Mouse (Mus musculus): ENCODE data around the gene Gm49388. TPM values are rescaled to one million over a fixed set of nuclear protein-coding genes. Genes with fewer than 3 reads are reported as not detected.
A peak's percentile ranks its signal among the peaks of the same experiment; 100 is the strongest.
"Not testable (repeated sequence)": the region's sequence is repeated elsewhere in the genome, so short reads cannot be mapped to it uniquely, and the experiment has no call there.

Gm49388 gene
- polyA plus RNA-seq, 1 experiment from 2014 or later: not detected

DNA sequence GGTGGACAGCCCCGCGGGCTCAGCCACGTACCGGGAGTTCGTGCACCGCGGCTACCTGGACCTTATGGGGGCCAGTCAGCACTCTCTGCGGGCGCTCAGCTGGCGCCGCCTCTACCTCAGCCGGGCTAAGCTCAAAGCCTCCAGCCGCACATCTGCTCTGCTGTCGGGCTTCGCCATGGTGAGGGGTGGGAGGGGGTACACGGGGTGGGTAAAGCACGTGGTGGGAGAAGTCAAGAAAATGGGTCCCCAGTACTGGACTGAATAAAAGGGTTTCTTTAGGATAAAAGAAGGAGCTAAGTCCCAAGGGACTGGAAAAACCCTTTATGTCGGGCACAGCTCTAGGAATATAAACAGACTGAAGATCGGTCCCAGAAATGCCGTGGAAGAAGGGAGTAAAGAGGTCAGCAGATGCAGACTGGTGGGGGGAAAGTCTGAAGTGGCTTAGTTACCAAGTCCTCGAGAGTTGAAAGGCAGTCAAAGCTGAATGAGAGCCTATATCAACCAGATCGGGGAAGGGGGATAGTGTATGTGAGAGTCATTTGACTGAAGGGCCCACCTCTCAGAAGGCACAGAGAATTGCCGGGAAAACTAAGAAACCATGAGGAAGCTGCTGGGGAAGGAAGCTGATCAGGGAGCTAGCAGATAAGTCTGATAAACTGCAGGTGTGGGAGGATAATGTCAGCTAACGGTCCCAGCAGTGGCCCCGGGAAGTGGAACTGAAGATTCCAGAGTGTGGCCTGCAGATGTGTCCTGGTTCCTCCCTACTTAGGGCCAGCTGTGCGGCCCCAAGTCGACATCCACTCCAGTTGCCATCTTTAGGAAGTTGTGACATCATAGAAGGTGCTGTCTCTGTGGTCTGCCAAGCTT, 15.1 kb upstream of the Gm49388 start:
- Histone ChIP-seq H3K4me3 (peak overlapping the region; percentile 68), H3K4me1 (replicated peaks) (peaks cover 49% of the 10 kb centered on the region), H3K9me3 (no peaks in the 10 kb centered on the region), H3K36me3 (peaks cover 36% of the 10 kb centered on the region), H3K27ac (peak overlapping the region; percentile 91), H3K27me3 (ENCODE audit: insufficient read depth, poor library complexity, severe bottlenecking) (no peaks in the 10 kb centered on the region)
- 7% methylated on average over 27 of the region's 27 CpGs for WGBS
- DNase-seq (ENCODE audit: low spot score): peak; percentile 17

GRCm38 (mm10) chr7:127771262-127771661, 14.1 kb upstream of the Gm49388 start:
- WGBS: 72% methylated on average over 5 of the region's 5 CpGs
- peaks cover 26% of the 10 kb centered on the region for H3K36me3 ChIP-seq
- no peak for DNase-seq (ENCODE audit: low spot score)
- H3K4me1 ChIP-seq (replicated peaks): peaks cover 54% of the 10 kb centered on the region
- H3K4me3 ChIP-seq: peak overlapping the region; percentile 68; the same call in 1 of the 2 replicates
- 0 out of 2 replicates have a peak overlapping the region, but pooled peaks have one; percentile 91 for H3K27ac ChIP-seq
- H3K9me3 ChIP-seq: no peaks in the 10 kb centered on the region
- no peaks in the 10 kb centered on the region for H3K27me3 ChIP-seq (ENCODE audit: insufficient read depth, poor library complexity, severe bottlenecking)

- DNase-seq (ENCODE audit: low spot score): no peak
- no peaks in the 10 kb centered on the region for H3K27me3 ChIP-seq (ENCODE audit: insufficient read depth, poor library complexity, severe bottlenecking)
- H3K36me3 ChIP-seq: peaks cover 18% of the 10 kb centered on the region
- WGBS: 85% methylated on average over 3 of the region's 3 CpGs
- no peaks in the 10 kb centered on the region for H3K9me3 ChIP-seq
- H3K27ac ChIP-seq: no peak overlapping the region
- peaks cover 54% of the 10 kb centered on the region for H3K4me1 ChIP-seq (replicated peaks)
- no peak overlapping the region for H3K4me3 ChIP-seq
Measured at GRCm38 (mm10) chr7:127772080-127772479, 13.3 kb upstream of the Gm49388 start.

GRCm38 (mm10) chr7:127772557-127772956, 12.9 kb upstream of the Gm49388 start:
- 91% methylated on average over 1 of the region's 1 CpGs for WGBS
- peaks cover 52% of the 10 kb centered on the region for H3K4me1 ChIP-seq (replicated peaks)

DNA sequence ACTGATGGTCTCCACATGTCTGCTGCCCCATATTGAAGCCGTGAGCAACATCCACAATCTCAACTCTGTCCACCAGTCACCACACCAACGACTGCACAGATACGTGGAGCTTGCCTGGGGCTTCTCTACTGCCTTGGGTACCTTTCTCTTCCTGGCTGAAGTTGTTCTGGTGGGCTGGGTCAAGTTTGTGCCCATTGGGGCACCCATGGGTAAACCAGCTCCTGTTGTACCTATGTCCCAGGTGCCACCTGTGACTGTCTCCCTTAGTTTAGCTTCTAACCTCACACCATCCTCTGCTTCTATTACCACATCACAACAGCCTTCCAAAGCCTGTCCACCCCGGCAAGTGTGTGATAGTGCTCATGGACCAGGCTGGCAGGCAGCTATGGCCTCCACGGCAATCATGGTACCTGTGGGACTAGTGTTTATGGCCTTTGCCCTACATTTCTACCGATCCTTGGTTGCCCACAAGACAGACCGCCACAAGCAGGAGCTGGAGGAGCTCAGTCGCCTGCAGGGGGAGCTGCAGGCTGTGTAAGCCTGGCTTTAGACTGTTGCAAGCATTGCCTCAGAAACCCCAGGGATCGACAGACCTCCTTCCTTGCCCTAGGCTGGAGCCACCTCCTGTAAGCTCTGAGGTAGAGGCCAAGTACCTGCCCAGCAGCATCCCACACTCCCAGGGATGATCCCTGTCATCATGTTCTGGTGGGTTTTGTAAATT, 11.6 kb upstream of the Gm49388 start:
- Histone ChIP-seq H3K9me3 (no peaks in the 10 kb centered on the region), H3K4me1 (replicated peaks) (peaks cover 52% of the 10 kb centered on the region), H3K4me3 (peak overlapping the region; percentile 16; the same call in 1 of the 2 replicates), H3K36me3 (peaks cover 5% of the 10 kb centered on the region), H3K27me3 (ENCODE audit: insufficient read depth, poor library complexity, severe bottlenecking) (no peaks in the 10 kb centered on the region), H3K27ac (no peak overlapping the region)
- DNase-seq (ENCODE audit: low spot score): peak; percentile 67
- WGBS: 45% methylated on average over 9 of the region's 9 CpGs

More at GRCm38 (mm10) chr7:127772557-127772956, 12.9 kb upstream of the Gm49388 start:
- no peak for DNase-seq (ENCODE audit: low spot score)
- peaks cover 13% of the 10 kb centered on the region for H3K36me3 ChIP-seq
- no peak overlapping the region for H3K4me3 ChIP-seq
- H3K9me3 ChIP-seq: no peaks in the 10 kb centered on the region
- no peak overlapping the region for H3K27ac ChIP-seq
- no peaks in the 10 kb centered on the region for H3K27me3 ChIP-seq (ENCODE audit: insufficient read depth, poor library complexity, severe bottlenecking)

DNA sequence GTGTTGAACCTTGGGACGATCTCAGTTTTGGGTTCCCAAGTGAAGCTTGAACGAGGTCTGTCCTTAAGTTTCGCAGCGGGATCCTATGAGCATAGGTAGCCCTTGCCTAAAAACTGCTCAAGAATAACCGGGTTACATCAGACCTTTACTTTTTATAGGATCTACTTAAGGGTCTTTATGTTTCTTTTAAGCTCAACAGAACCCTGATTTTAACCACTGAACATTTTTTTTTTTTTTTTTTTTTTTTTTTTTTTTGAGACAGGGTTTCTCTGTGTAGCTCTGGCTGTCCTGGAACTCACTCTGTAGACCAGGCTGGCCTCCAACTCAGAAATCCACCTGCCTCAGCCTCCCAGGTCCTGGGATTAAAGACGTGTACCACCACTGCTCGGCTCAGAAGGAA, 9.6 kb upstream of the Gm49388 start:
- peaks cover 25% of the 10 kb centered on the region for H3K36me3 ChIP-seq
- peaks cover 34% of the 10 kb centered on the region for H3K4me1 ChIP-seq (replicated peaks)
- WGBS: 77% methylated on average over 7 of the region's 7 CpGs
- H3K9me3 ChIP-seq; H3K27me3 ChIP-seq (ENCODE audit: insufficient read depth, poor library complexity, severe bottlenecking); DNase-seq (ENCODE audit: low spot score): not testable (repeated sequence)
- peak overlapping the region; percentile 94 for H3K4me3 ChIP-seq
- H3K27ac ChIP-seq: peak overlapping the region; percentile 100

DNA sequence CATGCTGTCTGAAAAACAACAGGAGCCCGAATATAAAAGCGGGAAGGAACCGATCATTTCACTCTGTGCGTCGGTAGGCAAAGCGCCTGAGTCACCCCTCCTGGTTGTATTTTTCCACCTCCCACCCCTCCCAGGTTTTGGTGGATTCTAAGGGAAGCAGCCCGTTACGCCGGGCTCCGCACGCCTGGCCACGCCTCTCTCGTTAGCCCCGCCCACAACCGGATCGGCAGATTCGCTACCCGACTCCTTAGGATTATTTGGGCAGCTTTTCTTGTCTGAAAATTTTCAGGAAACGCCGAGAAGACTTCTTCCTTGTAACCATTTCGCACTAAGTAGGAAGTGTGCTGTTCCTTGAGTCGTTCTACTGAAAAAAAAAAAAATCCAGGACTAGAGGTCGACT, 9.0 kb upstream of the Gm49388 start, which contains the start of gene Setd1a:
Gene Setd1a, plus strand, starts transcription at position 245 of the 400 bp plus-strand sequence.
- under 1% methylated on average over 23 of the region's 23 CpGs for WGBS
- Histone ChIP-seq H3K4me1 (replicated peaks) (peaks cover 29% of the 10 kb centered on the region), H3K27me3 (ENCODE audit: insufficient read depth, poor library complexity, severe bottlenecking) (no peaks in the 10 kb centered on the region), H3K9me3 (no peaks in the 10 kb centered on the region), H3K36me3 (peaks cover 30% of the 10 kb centered on the region), H3K27ac (peak within 1 kb of the TSS; percentile 100), H3K4me3 (peak within 1 kb of the TSS; percentile 94)
- peak; percentile 85 for DNase-seq (ENCODE audit: low spot score)

DNA sequence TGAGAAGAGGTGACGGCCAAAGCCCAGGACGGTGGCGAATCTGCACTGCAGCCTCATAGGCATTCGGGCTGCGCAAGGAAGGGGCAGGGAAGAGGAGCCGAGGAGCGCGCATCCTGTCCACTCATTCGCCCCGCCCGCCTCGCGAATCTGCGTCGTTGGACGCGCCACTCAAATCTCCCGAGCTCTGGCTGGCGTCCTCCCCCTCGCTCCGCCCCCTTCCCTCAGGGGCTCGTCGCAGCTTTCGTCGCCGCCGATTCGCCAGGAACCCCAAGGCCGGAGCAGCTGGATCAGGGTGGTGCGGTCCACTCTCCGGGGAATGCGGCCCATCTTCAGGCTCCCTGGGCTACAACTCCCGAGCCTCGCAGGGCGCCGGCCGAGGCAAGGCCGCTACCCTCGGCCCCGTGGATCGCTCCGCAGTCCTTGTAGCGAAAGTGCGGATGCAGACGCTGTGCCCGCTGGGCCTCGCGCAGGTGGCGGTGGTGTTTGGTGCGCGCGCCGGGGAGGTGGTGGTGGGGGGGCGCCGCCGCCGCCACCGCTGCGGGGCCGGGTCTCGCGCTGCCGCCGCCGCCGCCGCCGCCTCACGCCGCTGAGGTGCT, 8.4 kb upstream of the Gm49388 start:
- Histone ChIP-seq H3K4me1 (replicated peaks) (peaks cover 29% of the 10 kb centered on the region), H3K9me3 (no peaks in the 10 kb centered on the region), H3K36me3 (peaks cover 36% of the 10 kb centered on the region), H3K4me3 (peak overlapping the region; percentile 94), H3K27ac (peak overlapping the region; percentile 100), H3K27me3 (ENCODE audit: insufficient read depth, poor library complexity, severe bottlenecking) (no peaks in the 10 kb centered on the region)
- under 1% methylated on average over 70 of the region's 70 CpGs for WGBS
- DNase-seq (ENCODE audit: low spot score): peak; percentile 95

GRCm38 (mm10) chr7:127777474-127778266, 7.7 kb upstream of the Gm49388 start:
- Histone ChIP-seq H3K27ac (peak overlapping the region; percentile 100), H3K36me3 (peaks cover 43% of the 10 kb centered on the region), H3K27me3 (ENCODE audit: insufficient read depth, poor library complexity, severe bottlenecking) (no peaks in the 10 kb centered on the region), H3K4me1 (replicated peaks) (peaks cover 29% of the 10 kb centered on the region), H3K4me3 (peak overlapping the region; percentile 94), H3K9me3 (no peaks in the 10 kb centered on the region)
- DNase-seq (ENCODE audit: low spot score): peak; percentile 73
- 3% methylated on average over 66 of the region's 66 CpGs for WGBS

DNA sequence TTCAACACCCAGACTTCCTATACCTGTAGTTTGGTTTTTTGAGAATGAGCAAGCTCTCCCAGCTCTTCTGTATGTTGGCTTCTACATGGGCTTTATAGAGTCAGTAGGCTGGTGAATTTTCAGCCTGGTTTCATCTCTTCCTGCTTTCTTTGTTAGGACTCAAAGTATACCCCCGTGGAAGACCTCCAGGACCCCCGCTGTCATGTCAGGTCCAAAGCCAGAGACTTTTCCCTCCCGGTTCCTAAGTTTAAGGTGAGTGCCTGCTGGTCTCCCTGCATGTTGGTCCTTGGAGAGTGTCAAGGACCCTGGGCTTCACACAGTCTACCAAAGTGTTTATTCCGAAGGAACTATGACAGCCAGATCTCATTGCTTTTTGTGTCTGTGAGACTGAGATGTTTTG, 7.1 kb upstream of the Gm49388 start:
- Histone ChIP-seq H3K36me3 (peaks cover 50% of the 10 kb centered on the region), H3K9me3 (no peaks in the 10 kb centered on the region), H3K27ac (peak overlapping the region; percentile 100), H3K27me3 (ENCODE audit: insufficient read depth, poor library complexity, severe bottlenecking) (no peaks in the 10 kb centered on the region), H3K4me3 (peak overlapping the region; percentile 94), H3K4me1 (replicated peaks) (peaks cover 29% of the 10 kb centered on the region)
- 77% methylated on average over 4 of the region's 4 CpGs for WGBS
- DNase-seq (ENCODE audit: low spot score): no peak

- Histone ChIP-seq H3K4me3 (no peak overlapping the region), H3K27ac (no peak overlapping the region), H3K36me3 (peaks cover 93% of the 10 kb centered on the region), H3K27me3 (ENCODE audit: insufficient read depth, poor library complexity, severe bottlenecking) (no peaks in the 10 kb centered on the region), H3K4me1 (replicated peaks) (0 out of 2 replicates have a peak, but pooled peaks cover 11% of the 10 kb centered on the region), H3K9me3 (no peaks in the 10 kb centered on the region)
- 94% methylated on average over 23 of the region's 23 CpGs for WGBS
- DNase-seq (ENCODE audit: low spot score): no peak
Measured at GRCm38 (mm10) chr7:127797076-127797845, 11.9 kb downstream of the Gm49388 start.
